Mouse (Mus musculus): ENCODE measurements at regions not wholly inside any gene's neighbourhood (a gene's known extent, or its start where the extent isn't known, plus 50 kb on each side); places are given as distances from the start of the nearest gene placed in this dataset.

GRCm38 (mm10) chr19:60408436-60408835 is 59.7 kb downstream of the Prlhr start:
- TF ChIP-seq CTCF (conservative IDR thresholded peaks at IDR 0.05; ENCODE audit: low read length) = no peak
- no peak for TF ChIP-seq POU5F1 (IDR thresholded peaks at IDR 0.05; ENCODE audit: borderline replicate concordance, low read length)
- no peak for TF ChIP-seq NANOG (IDR thresholded peaks at IDR 0.05; ENCODE audit: borderline replicate concordance, low read length)
